Mouse (Mus musculus) ES-Bruce4 (cell line): ENCODE measurements at regions not wholly inside any gene's neighbourhood (a gene's known extent, or its start where the extent isn't known, plus 50 kb on each side); places are given as distances from the start of the nearest gene placed in this dataset.

Source experiments
- CTCF ChIP-seq: IDR thresholded peaks from one replicate; pipeline ENCODE4 v1.8.1; 2011; ENCODE audit warnings: low read depth, low read length
- POLR2A ChIP-seq: IDR thresholded peaks from one replicate; pipeline ENCODE4 v1.8.1; 2011; ENCODE audit warnings: low read length; ENCODE audit not compliant: insufficient read depth

- TF ChIP-seq CTCF (no peak), POLR2A (no peak)
Measured at GRCm38 (mm10) chr3:133776013-133776412, 231.1 kb upstream of the Tet2 start.
